Mouse (Mus musculus) B cell, adult 67 days (primary cell): ENCODE measurements around the gene Narf. TPM values are rescaled to one million over a fixed set of nuclear protein-coding genes. Genes with fewer than 3 reads are reported as not detected.

Experiments
- total RNA-seq, 2 experiments: library from RNA; stranded (reverse); gene quantifications; 4 replicates each; pipeline ENCODE4 v1.2.4; 2023

Narf gene
- total RNA-seq, result 10 to 100 TPM; 62.0 to 66.2 TPM

DNA sequence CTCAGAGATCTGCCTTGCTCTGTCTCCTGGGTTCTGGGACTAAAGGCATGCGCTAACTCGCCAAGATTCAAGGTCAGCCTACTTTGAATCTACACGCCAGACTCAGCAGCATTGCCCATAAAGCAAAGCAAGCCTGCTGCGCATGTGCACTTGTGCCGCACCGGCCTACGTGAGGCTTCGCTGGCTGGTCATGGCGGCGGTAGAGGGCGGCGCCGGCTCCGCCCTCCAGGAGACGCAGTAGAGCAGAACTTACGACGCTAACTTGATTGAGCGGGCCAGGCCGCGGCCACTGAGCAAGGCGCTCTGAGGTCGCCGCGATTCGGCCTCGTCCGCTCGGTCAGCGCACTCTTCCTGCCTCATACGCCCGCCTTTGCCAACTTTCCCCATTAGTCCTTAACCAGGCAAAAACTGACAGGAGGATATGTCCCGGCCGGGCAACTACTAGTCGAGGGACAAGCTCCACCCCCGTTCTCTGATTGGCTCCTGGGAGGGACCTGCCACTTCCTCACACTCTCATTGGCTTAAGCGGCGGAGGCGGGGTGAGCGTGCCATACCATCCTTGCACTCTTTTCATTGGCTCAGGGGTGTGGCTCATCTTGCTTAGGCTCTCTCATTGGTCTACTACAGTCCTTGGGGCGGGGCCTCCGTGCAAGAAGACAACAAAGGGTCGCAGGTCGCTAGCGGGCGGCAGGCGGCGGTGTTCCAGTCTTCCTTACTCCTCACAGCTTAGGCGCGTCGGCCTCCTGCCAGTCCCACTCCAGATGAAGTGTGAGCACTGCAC is at the start of gene Narf:
Gene Narf, plus strand, starts transcription at position 690 of the 781 bp plus-strand sequence.

DNA sequence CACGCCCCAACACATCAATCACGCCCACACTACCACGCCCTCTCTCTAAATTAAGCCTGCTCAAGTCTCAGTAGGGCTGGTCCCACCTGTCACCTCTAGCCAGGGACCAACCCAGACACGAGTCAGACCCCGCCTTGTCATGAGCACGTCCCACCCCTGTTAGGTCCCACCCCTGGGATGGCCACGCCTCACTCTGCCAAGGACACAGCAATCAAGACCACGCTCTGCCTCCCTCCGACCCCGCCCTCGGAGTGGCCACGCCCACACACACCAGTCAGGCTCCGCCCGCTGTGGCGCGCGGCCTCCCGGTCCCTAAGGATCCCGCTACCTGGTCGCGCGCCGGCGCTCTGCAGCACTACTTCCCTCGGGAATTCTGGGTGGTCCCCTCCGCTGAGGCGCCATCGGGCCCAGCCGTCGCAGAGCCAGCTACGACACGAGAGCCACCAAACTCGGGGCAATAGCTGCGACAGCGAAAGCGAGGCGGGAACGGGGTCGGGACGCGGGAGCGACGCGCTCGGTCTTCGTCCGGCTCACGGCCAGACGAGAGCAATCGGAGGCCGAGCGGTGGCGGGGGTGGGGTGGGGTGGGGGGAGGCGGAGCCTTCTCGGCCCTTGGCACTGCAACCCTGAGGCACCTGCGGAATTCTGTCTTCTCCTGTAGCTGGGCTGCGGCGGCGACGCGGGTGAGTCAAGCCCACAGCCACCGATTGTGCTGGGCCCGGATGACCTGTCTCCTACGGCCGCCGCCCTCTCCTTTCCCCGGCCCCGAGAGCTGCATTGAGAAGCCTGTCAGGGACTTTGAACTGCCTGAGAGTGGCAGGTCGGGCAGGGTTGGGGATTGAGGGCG is 32.7 kb upstream of the Narf start, which contains the start of the genes Hexdc and Ogfod3:
Gene Hexdc, plus strand, starts transcription at position 273 of the 846 bp plus-strand sequence.
Gene Ogfod3, minus strand, starts transcription at position 551 of the 846 bp plus-strand sequence.

DNA sequence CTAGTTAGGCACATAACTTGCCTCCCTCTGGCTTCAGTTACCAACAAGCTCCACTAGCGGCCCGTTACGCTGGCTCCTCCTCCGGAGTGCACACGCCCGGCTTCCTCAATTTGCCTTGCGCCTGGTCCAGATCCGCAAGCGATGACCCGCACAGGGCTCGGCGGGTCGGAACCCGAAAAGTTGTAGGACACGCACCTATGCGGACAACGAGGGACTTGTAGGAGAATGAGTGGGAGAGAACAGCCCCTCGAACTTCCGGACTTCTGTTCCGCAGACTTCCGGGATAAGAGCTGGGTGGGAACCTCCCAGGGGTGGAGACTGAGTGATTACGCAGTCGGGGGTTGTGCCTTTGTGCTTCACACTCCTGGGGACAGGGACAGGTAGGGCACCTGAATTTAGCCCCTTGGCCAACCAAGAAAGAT is 8.0 kb upstream of the Narf start, which contains the start of gene Cybc1:
Gene Cybc1, minus strand, starts transcription at position 305 of the 422 bp plus-strand sequence.

DNA sequence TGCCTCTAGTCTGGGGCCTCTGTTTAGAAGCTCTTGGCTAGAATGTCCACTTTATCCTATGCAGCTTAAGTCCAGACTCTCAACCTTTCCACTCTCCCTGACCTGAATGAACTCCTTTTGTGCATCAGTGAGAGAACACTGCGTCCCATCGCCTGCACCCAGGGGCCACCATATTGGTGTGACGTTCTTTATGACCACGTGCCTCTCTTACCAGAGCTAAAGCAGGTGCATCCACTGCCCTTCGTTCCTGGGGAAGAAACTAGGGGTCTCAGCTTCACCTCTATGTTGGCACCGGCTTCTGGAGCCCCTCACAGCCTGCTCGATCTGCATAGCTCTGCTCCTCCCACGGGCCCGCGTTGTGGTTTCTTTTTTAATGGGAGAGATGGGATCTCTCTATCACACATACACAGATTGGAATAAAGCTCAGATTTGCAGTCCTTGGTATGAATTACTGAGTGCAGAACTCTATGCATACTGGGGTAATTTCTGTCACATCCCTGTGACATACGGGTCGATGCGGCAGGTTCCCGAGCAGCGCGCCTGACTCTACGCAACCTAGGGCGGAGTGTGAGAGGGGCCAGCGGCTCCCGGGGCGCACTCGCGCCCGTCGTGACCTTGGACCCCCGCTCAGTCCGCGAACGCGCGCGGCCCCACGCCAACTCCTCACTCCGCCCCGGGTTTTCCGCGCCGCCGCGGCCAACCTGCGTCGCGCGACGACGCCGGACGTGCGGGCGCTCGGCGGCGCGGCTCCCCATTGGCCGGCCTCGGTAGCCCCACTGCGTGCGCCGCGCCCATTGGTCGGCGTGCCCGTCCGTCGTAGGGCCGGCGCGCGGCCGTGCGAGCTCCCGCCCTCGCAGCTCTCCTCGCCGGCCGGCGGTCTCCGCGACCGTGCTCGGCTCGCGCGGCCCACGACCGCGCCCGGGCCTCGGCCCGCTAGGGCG is 22.4 kb downstream of the Narf start, which contains the start of gene Foxk2:
Gene Foxk2, plus strand, starts transcription at position 831 of the 941 bp plus-strand sequence.

Other genes with a start within 250 kb of the Narf start
- gene Csnk1d, start 245.9 kb upstream of the Narf start, total RNA-seq, result 100 to 1,000 TPM; 134 to 142 TPM
- 1 to 10 TPM; 6.8 to 9.7 TPM for gene Cd7, start 197.8 kb upstream of the Narf start, total RNA-seq
- not detected for gene Sectm1b, start 173.7 kb upstream of the Narf start, total RNA-seq
- not detected for gene Sectm1a, start 156.0 kb upstream of the Narf start, total RNA-seq
- gene Tex19.2, start 118.6 kb upstream of the Narf start, total RNA-seq, result not detected
- gene Tex19.1, start 91.1 kb upstream of the Narf start, total RNA-seq, result not detected
- gene Uts2r, start 77.0 kb upstream of the Narf start, total RNA-seq, result not detected
- gene Hexdc, start 32.8 kb upstream of the Narf start, total RNA-seq, result 10 to 100 TPM; 16.7 to 21.5 TPM
- 10 to 100 TPM; 10.5 to 11.7 TPM for gene Ogfod3, start 32.5 kb upstream of the Narf start, total RNA-seq
- 100 to 1,000 TPM; 118 to 135 TPM for gene Cybc1, start 7.9 kb upstream of the Narf start, total RNA-seq
- 10 to 100 TPM; 40.8 to 48.4 TPM for gene Foxk2, start 22.7 kb downstream of the Narf start, total RNA-seq
- 10 to 100 TPM; 52.6 to 59.7 TPM for gene Wdr45b, start 117.2 kb downstream of the Narf start, total RNA-seq
- gene Rab40b, start 151.0 kb downstream of the Narf start, total RNA-seq, result not detected
- 1 to 10 TPM; 5.9 to 8.0 TPM for gene Fn3krp, start 184.1 kb downstream of the Narf start, total RNA-seq
- gene Fn3k, start 197.7 kb downstream of the Narf start, total RNA-seq, result under 1 TPM in 1 of 2 experiments, not detected in 1; 0.15 TPM
- 10 to 100 TPM; 32.7 to 36.2 TPM for gene Tbcd, start 214.7 kb downstream of the Narf start, total RNA-seq